Mouse (Mus musculus): ENCODE measurements around the gene Sptssa. TPM values are rescaled to one million over a fixed set of nuclear protein-coding genes. Genes with fewer than 3 reads are reported as not detected.
"Not testable (repeated sequence)": the region's sequence is repeated elsewhere in the genome, so short reads cannot be mapped to it uniquely, and the experiment has no call there.

Gene Sptssa
- total and polyA plus RNA-seq, 2 experiments from 2014 or later: 42.4 to 150 TPM

- no peak for DNase-seq (ENCODE audit: low spot score)
- no peaks in the 10 kb centered on the region for H3K4me1 ChIP-seq (ENCODE audit: control insufficient read depth, insufficient read depth)
- no peaks in the 10 kb centered on the region for H3K27me3 ChIP-seq (ENCODE audit: control insufficient read depth, insufficient read depth, low read length)
- H3K9ac ChIP-seq (replicated peaks; ENCODE audit: low read depth, low read length): no peak overlapping the region
- TF ChIP-seq EP300 (IDR thresholded peaks at IDR 0.05; ENCODE audit: low read depth) (no peak), CTCF (IDR thresholded peaks at IDR 0.05; ENCODE audit: low read depth) (no peak)
- no peak overlapping the region for H3K27ac ChIP-seq (ENCODE audit: low read depth)
- H3K4me3 ChIP-seq (ENCODE audit: low read depth, low read length): no peak overlapping the region
- H3K4me2 ChIP-seq (ENCODE audit: low read depth, low read length): no peak overlapping the region
- 94% methylated on average over 4 of the region's 4 CpGs for WGBS
- peaks cover 66% of the 10 kb centered on the region for H3K36me3 ChIP-seq (replicated peaks; ENCODE audit: control insufficient read depth, insufficient read depth, low read length)
- no peak for ATAC-seq (ENCODE audit: insufficient read depth, low read depth)
- no peaks in the 10 kb centered on the region for H3K9me3 ChIP-seq (replicated peaks; ENCODE audit: control insufficient read depth, low read length)
Measured at GRCm38 (mm10) chr12:54675396-54675795, 19.0 kb upstream of the Sptssa start.

- H3K36me3 ChIP-seq (replicated peaks; ENCODE audit: control insufficient read depth, insufficient read depth, low read length): peaks cover 51% of the 10 kb centered on the region
- H3K4me1 ChIP-seq (ENCODE audit: control insufficient read depth, insufficient read depth): no peaks in the 10 kb centered on the region
- WGBS: 90% methylated on average over 4 of the region's 4 CpGs
- no peaks in the 10 kb centered on the region for H3K27me3 ChIP-seq (ENCODE audit: control insufficient read depth, insufficient read depth, low read length)
- TF ChIP-seq CTCF (IDR thresholded peaks at IDR 0.05; ENCODE audit: low read depth): no peak
- no peak for TF ChIP-seq EP300 (IDR thresholded peaks at IDR 0.05; ENCODE audit: low read depth)
- no peaks in the 10 kb centered on the region for H3K9me3 ChIP-seq (replicated peaks; ENCODE audit: control insufficient read depth, low read length)
- H3K27ac ChIP-seq (ENCODE audit: low read depth): no peak overlapping the region
- H3K4me2 ChIP-seq (ENCODE audit: low read depth, low read length): no peak overlapping the region
- DNase-seq (ENCODE audit: low spot score) (no peak), ATAC-seq (ENCODE audit: insufficient read depth, low read depth) (no peak)
- H3K4me3 ChIP-seq (ENCODE audit: low read depth, low read length): no peak overlapping the region
- H3K9ac ChIP-seq (replicated peaks; ENCODE audit: low read depth, low read length): no peak overlapping the region
Measured at GRCm38 (mm10) chr12:54671262-54671661, 14.9 kb upstream of the Sptssa start.

- TF ChIP-seq EP300 (IDR thresholded peaks at IDR 0.05; ENCODE audit: low read depth): no peak
- TF ChIP-seq CTCF (IDR thresholded peaks at IDR 0.05; ENCODE audit: low read depth): no peak
- Histone ChIP-seq H3K9me3 (replicated peaks; ENCODE audit: control insufficient read depth, low read length) (no peaks in the 10 kb centered on the region), H3K9ac (replicated peaks; ENCODE audit: low read depth, low read length) (no peak overlapping the region), H3K27ac (ENCODE audit: low read depth) (no peak overlapping the region), H3K4me1 (ENCODE audit: control insufficient read depth, insufficient read depth) (no peaks in the 10 kb centered on the region), H3K27me3 (ENCODE audit: control insufficient read depth, insufficient read depth, low read length) (no peaks in the 10 kb centered on the region), H3K4me3 (ENCODE audit: low read depth, low read length) (no peak overlapping the region), H3K36me3 (replicated peaks; ENCODE audit: control insufficient read depth, insufficient read depth, low read length) (peaks cover 25% of the 10 kb centered on the region), H3K4me2 (ENCODE audit: low read depth, low read length) (no peak overlapping the region)
- 94% methylated on average over 1 of the region's 1 CpGs for WGBS
- no peak for ATAC-seq (ENCODE audit: insufficient read depth, low read depth)
- DNase-seq (ENCODE audit: low spot score): no peak
Measured at GRCm38 (mm10) chr12:54668141-54668540, 11.8 kb upstream of the Sptssa start.

GRCm38 (mm10) chr12:54665526-54665925 is 9.2 kb upstream of the Sptssa start:
- Histone ChIP-seq H3K36me3 (replicated peaks; ENCODE audit: control insufficient read depth, insufficient read depth, low read length) (peaks cover 2% of the 10 kb centered on the region; the same call in 1 of the 2 replicates), H3K27ac (ENCODE audit: low read depth) (no peak overlapping the region), H3K4me3 (ENCODE audit: low read depth, low read length) (no peak overlapping the region), H3K9me3 (replicated peaks; ENCODE audit: control insufficient read depth, low read length) (no peaks in the 10 kb centered on the region), H3K4me2 (ENCODE audit: low read depth, low read length) (no peak overlapping the region), H3K4me1 (ENCODE audit: control insufficient read depth, insufficient read depth) (no peaks in the 10 kb centered on the region), H3K9ac (replicated peaks; ENCODE audit: low read depth, low read length) (no peak overlapping the region), H3K27me3 (ENCODE audit: control insufficient read depth, insufficient read depth, low read length) (no peaks in the 10 kb centered on the region)
- WGBS: 67% methylated on average over 6 of the region's 6 CpGs
- TF ChIP-seq EP300 (IDR thresholded peaks at IDR 0.05; ENCODE audit: low read depth) (no peak), CTCF (IDR thresholded peaks at IDR 0.05; ENCODE audit: low read depth) (no peak)
- DNase-seq (ENCODE audit: low spot score) (no peak), ATAC-seq (ENCODE audit: insufficient read depth, low read depth) (no peak)

GRCm38 (mm10) chr12:54661470-54661869 is 5.1 kb upstream of the Sptssa start:
- 70% methylated on average over 5 of the region's 5 CpGs for WGBS
- not testable (repeated sequence) for H3K4me2 ChIP-seq (ENCODE audit: low read depth, low read length); H3K9me3 ChIP-seq (replicated peaks; ENCODE audit: control insufficient read depth, low read length); H3K4me3 ChIP-seq (ENCODE audit: low read depth, low read length); H3K27me3 ChIP-seq (ENCODE audit: control insufficient read depth, insufficient read depth, low read length); ATAC-seq (ENCODE audit: insufficient read depth, low read depth); H3K4me1 ChIP-seq (ENCODE audit: control insufficient read depth, insufficient read depth); H3K27ac ChIP-seq (ENCODE audit: low read depth); DNase-seq (ENCODE audit: low spot score); H3K9ac ChIP-seq (replicated peaks; ENCODE audit: low read depth, low read length); H3K36me3 ChIP-seq (replicated peaks; ENCODE audit: control insufficient read depth, insufficient read depth, low read length)

GRCm38 (mm10) chr12:54659901-54660300 is 3.5 kb upstream of the Sptssa start:
- H3K9me3 ChIP-seq (replicated peaks; ENCODE audit: control insufficient read depth, low read length): no peaks in the 10 kb centered on the region
- no peak overlapping the region for H3K4me2 ChIP-seq (ENCODE audit: low read depth, low read length)
- no peak for ATAC-seq (ENCODE audit: insufficient read depth, low read depth)
- 74% methylated on average over 3 of the region's 3 CpGs for WGBS
- no peaks in the 10 kb centered on the region for H3K36me3 ChIP-seq (replicated peaks; ENCODE audit: control insufficient read depth, insufficient read depth, low read length)
- TF ChIP-seq EP300 (IDR thresholded peaks at IDR 0.05; ENCODE audit: low read depth) (no peak), CTCF (IDR thresholded peaks at IDR 0.05; ENCODE audit: low read depth) (no peak)
- H3K4me3 ChIP-seq (ENCODE audit: low read depth, low read length): no peak overlapping the region
- no peak for DNase-seq (ENCODE audit: low spot score)
- H3K27me3 ChIP-seq (ENCODE audit: control insufficient read depth, insufficient read depth, low read length): no peaks in the 10 kb centered on the region
- H3K4me1 ChIP-seq (ENCODE audit: control insufficient read depth, insufficient read depth): peaks cover 5% of the 10 kb centered on the region; the same call in 1 of the 2 replicates
- H3K9ac ChIP-seq (replicated peaks; ENCODE audit: low read depth, low read length): no peak overlapping the region
- H3K27ac ChIP-seq (ENCODE audit: low read depth): no peak overlapping the region
